ENCODE assay signal across 8 mouse cellular contexts in the genomic region with DNA sequence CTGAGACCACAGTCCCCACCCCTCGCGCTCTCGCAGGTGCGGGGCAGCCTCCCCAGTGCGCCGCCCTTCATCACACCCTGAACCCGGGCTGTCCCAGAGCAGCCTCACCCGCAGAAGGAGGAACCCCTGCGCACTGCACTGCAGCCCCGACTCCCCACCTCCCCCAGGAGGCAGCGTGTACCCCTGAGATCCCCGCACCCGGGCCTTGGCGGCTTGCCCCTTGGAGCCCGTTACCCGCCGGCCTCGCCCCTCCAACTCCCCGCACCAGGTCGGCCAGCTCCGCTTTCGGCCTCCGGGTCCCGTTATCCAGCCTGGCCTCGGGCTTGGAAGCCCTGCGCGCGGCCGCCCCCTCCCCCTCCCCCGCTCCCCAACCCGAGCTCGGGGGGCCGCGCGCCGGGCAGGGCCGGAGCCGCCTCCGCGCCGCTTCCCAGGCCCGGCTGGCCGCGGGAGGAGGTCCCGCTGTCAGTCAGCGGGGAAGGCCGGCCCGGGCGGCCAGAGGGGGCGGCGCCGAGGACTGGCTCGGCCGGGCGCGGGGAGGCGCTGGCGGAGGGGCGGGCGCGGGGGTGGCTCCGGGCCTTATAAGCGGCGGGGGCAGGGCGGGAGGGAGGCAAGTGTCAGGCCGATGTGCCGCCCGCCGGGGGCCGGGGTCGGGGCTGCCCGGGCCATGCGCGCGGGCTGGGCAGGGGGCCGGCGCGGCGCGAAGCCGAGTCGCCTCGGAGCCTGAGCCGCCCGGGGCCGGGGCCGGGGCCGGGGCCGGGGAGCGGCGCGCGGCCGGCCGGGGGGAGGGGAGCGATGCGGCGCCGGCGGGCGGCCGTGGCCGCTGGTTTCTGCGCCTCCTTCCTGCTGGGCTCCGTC. TPM values are rescaled to one million over a fixed set of nuclear protein-coding genes. Genes with fewer than 3 reads are reported as not detected.
DNase-seq lines count a peak whose midpoint lies in the region; ATAC-seq lines count a peak whose summit lies in the region.

A gene (plus strand): TSS at position 619 of the 855 bp plus-strand sequence.

- WGBS in hindbrain, embryonic 12.5 days, result 1% methylated on average over 78 of the region's 105 CpGs

- peaks cover 57% of the 10 kb centered on the region for H3K4me1 ChIP-seq in hindbrain, embryonic 12.5 days

- ATAC-seq in hindbrain, embryonic 12.5 days (ENCODE audit: low FRiP score), result peak; percentile 85

- peak within 1 kb of the TSS; percentile 98 for H3K9ac ChIP-seq in hindbrain, embryonic 12.5 days

- H3K27ac ChIP-seq in hindbrain, embryonic 12.5 days, result peak within 1 kb of the TSS; percentile 96

- no peaks in the 10 kb centered on the region for H3K36me3 ChIP-seq in hindbrain, embryonic 12.5 days

- peak within 1 kb of the TSS; percentile 94 for H3K4me2 ChIP-seq in hindbrain, embryonic 12.5 days (replicated peaks)

- no peaks in the 10 kb centered on the region for H3K9me3 ChIP-seq in hindbrain, embryonic 12.5 days (replicated peaks)

- H3K27me3 ChIP-seq in hindbrain, embryonic 12.5 days, result 0 out of 2 replicates have a peak, but pooled peaks cover 3% of the 10 kb centered on the region

- H3K4me3 ChIP-seq in hindbrain, embryonic 12.5 days, result peak within 1 kb of the TSS; percentile 89

- peak; percentile 95 for DNase-seq in NIH3T3 (ENCODE audit: low read depth)
- peak; percentile 58 for DNase-seq in cerebellum, adult 9-11 months
- DNase-seq in frontal cortex, postnatal 25 days (ENCODE audit: low spot score in 2 of 2), result peak; percentile 24 to 56
- peak; percentile 73 for DNase-seq in layer of hippocampus, postnatal 36 days
- peak; percentile 88 for DNase-seq in lung, postnatal 25 days (ENCODE audit: low spot score)
- DNase-seq in retina, postnatal 1 day, result peak; percentile 93
- peak; percentile 80 for DNase-seq in urinary bladder, adult 2 months (ENCODE audit: low spot score)

RNA-seq across cellular contexts. Expression of the gene that starts here (rescaled TPM):
- 14.6 and 17.9 TPM in 2 replicates for polyA plus RNA-seq in hindbrain, embryonic 12.5 days (2016; fragmentation: Nextera tagmentation; extraction: Ambion mirVana)
- total RNA-seq in layer of hippocampus, postnatal 36 days (2021), result 10 to 100 TPM; 16.4 to 18.9 TPM
- 65.2 and 69.9 TPM in 2 replicates for polyA plus RNA-seq in urinary bladder, adult 2 months (2012; rRNA removed)

Comparison
In these comparisons a context has a peak if more than half of its experiments do, and no peak if none do; other contexts are left out.
1. Peak in every context shown above with its lines: DNase-seq, ATAC-seq, H3K4me3 ChIP-seq and H3K27ac ChIP-seq.
2. DNase-seq: peak in every context shown above with its lines; median percentile 95 in NIH3T3; 93 in retina, postnatal 1 day; 88 in lung, postnatal 25 days; 80 in urinary bladder, adult 2 months; 73 in layer of hippocampus, postnatal 36 days; 58 in cerebellum, adult 9-11 months; 40 in frontal cortex, postnatal 25 days.